Mouse (Mus musculus) CH12.LX (cell line): ENCODE measurements around the gene Wdr90. TPM values are rescaled to one million over a fixed set of nuclear protein-coding genes. Genes with fewer than 3 reads are reported as not detected.

Experiments used
- DNase-seq: peaks from one replicate; pipeline ENCODE4 v3.0.0-alpha.2; 2013; ENCODE audit errors: extremely low read depth
- H3K27ac ChIP-seq: 2 replicates; pipeline ENCODE4 v1.5.1; 2012; ENCODE audit warnings: low read depth, mild to moderate bottlenecking, control low read depth, moderate library complexity; ENCODE audit not compliant: insufficient read depth
- H3K27me3 ChIP-seq: replicated peaks from 2 replicates; pipeline ENCODE3; 2012; ENCODE audit warnings: inconsistent platforms
- H3K36me3 ChIP-seq, 2 experiments: replicated peaks in 1 of 2; 2 replicates each; pipeline versions ENCODE3 to v1.6.1; 2012; ENCODE audit warnings: inconsistent platforms in 1 of 2, low read length in 1 of 2, mild to moderate bottlenecking in 1 of 2, mixed read lengths in 1 of 2, moderate library complexity in 1 of 2; ENCODE audit not compliant: control insufficient read depth in 1 of 2, insufficient read depth in 1 of 2
- H3K4me1 ChIP-seq, 2 experiments: 2 replicates each; pipeline ENCODE4 v1.6.1; 2012; ENCODE audit warnings: inconsistent platforms in 1 of 2, moderate library complexity in 1 of 2; ENCODE audit not compliant: insufficient read depth in 2 of 2, control insufficient read depth in 1 of 2
- H3K4me2 ChIP-seq: 2 replicates; pipeline ENCODE4 v1.6.1; 2012; ENCODE audit warnings: low read depth, mild to moderate bottlenecking, control low read depth; ENCODE audit not compliant: poor library complexity, insufficient read depth, severe bottlenecking
- H3K4me3 ChIP-seq, 3 experiments: fragments of 150-350 bp in 1 of 3; sonication (generic) in 1 of 3; replicated peaks in 1 of 3; 2 replicates each; pipeline versions ENCODE3 to v1.5.1; 2011 to 2012; ENCODE audit warnings: low read depth in 2 of 3, low read length in 2 of 3, mild to moderate bottlenecking in 2 of 3, moderate library complexity in 2 of 3, control low read depth in 1 of 3, improper control_type of control experiment in 1 of 3, inconsistent platforms in 1 of 3, mixed read lengths in 1 of 3; ENCODE audit not compliant: poor library complexity in 1 of 3
- H3K79me2 ChIP-seq: replicated peaks from 2 replicates; pipeline ENCODE4 v1.6.1; 2012; ENCODE audit warnings: mild to moderate bottlenecking, moderate library complexity; ENCODE audit not compliant: control insufficient read depth, poor library complexity, insufficient read depth, severe bottlenecking; ENCODE audit errors: extremely low read depth
- H3K9ac ChIP-seq: 2 replicates; pipeline ENCODE4 v1.6.1; 2012; ENCODE audit warnings: low read depth, mild to moderate bottlenecking, control low read depth, moderate library complexity; ENCODE audit not compliant: insufficient read depth
- H3K9me3 ChIP-seq: replicated peaks from 2 replicates; pipeline ENCODE3; 2012; ENCODE audit warnings: low read length, inconsistent platforms, mixed read lengths
- CHD1 ChIP-seq: IDR thresholded peaks from 2 replicates; pipeline ENCODE4 v1.6.1; 2012; ENCODE audit warnings: low read depth, low read length, improper control_type of control experiment, inconsistent platforms
- CTCF ChIP-seq, 2 experiments: IDR thresholded peaks in 1 of 2; conservative IDR thresholded peaks in 1 of 2; 2 replicates each; pipeline ENCODE4 v1.5.1; 2011 to 2012; ENCODE audit warnings: low read depth in 2 of 2, low read length in 2 of 2, improper control_type of control experiment in 1 of 2, inconsistent platforms in 1 of 2, mild to moderate bottlenecking in 1 of 2, moderate library complexity in 1 of 2
- E2F4 ChIP-seq: IDR thresholded peaks from 2 replicates; pipeline ENCODE4 v1.6.1; 2011; ENCODE audit warnings: low read depth, low read length, improper control_type of control experiment; ENCODE audit not compliant: insufficient replicate concordance
- ETS1 ChIP-seq: conservative IDR thresholded peaks from 2 replicates; pipeline ENCODE4 v1.6.1; 2012; ENCODE audit warnings: low read depth, mild to moderate bottlenecking, inconsistent platforms, low read length, improper control_type of control experiment, moderate library complexity
- GABPA ChIP-seq: IDR thresholded peaks from 2 replicates; pipeline ENCODE4 v1.6.1; 2012; ENCODE audit warnings: low read depth, low read length, improper control_type of control experiment, inconsistent platforms; ENCODE audit not compliant: insufficient replicate concordance
- HCFC1 ChIP-seq: IDR thresholded peaks from 2 replicates; pipeline ENCODE4 v1.6.1; 2012; ENCODE audit warnings: low read depth, mild to moderate bottlenecking, inconsistent platforms, low read length, improper control_type of control experiment
- IRF4 ChIP-seq: IDR thresholded peaks from 2 replicates; pipeline ENCODE4 v1.6.1; 2014; ENCODE audit warnings: low read depth, mild to moderate bottlenecking, inconsistent platforms, low read length, improper control_type of control experiment
- MAFK ChIP-seq: IDR thresholded peaks from 2 replicates; pipeline ENCODE4 v1.6.1; 2011; ENCODE audit warnings: low read length, improper control_type of control experiment; ENCODE audit not compliant: insufficient replicate concordance
- MAX ChIP-seq: IDR thresholded peaks from 2 replicates; pipeline ENCODE4 v1.6.1; 2011; ENCODE audit warnings: low read length, improper control_type of control experiment
- MYC ChIP-seq: IDR thresholded peaks from 2 replicates; pipeline ENCODE4 v1.6.1; 2011; ENCODE audit warnings: low read depth, mild to moderate bottlenecking, improper control_type of control experiment, low read length
- NRF1 ChIP-seq: IDR thresholded peaks from 2 replicates; pipeline ENCODE4 v1.6.1; 2014; ENCODE audit warnings: low read depth, mild to moderate bottlenecking, inconsistent platforms, low read length, improper control_type of control experiment, moderate library complexity
- PAX5 ChIP-seq: IDR thresholded peaks from 2 replicates; pipeline ENCODE4 v1.6.1; 2012; ENCODE audit warnings: low read length, inconsistent platforms, mixed read lengths
- POLR2A ChIP-seq: IDR thresholded peaks from 2 replicates; pipeline ENCODE4 v1.6.1; 2011; ENCODE audit warnings: low read depth, mild to moderate bottlenecking, improper control_type of control experiment, low read length
- RAD21 ChIP-seq: IDR thresholded peaks from 2 replicates; pipeline ENCODE4 v1.6.1; 2011; ENCODE audit warnings: low read depth, mild to moderate bottlenecking, low read length, improper control_type of control experiment, moderate library complexity
- SIN3A ChIP-seq: IDR thresholded peaks from 2 replicates; pipeline ENCODE4 v1.6.1; 2012; ENCODE audit warnings: low read length, improper control_type of control experiment, inconsistent platforms
- SMC3 ChIP-seq: IDR thresholded peaks from 2 replicates; pipeline ENCODE4 v1.6.1; 2011; ENCODE audit warnings: low read depth, low read length, improper control_type of control experiment
- USF1 ChIP-seq: IDR thresholded peaks from 2 replicates; pipeline ENCODE4 v1.6.1; 2014; ENCODE audit warnings: low read depth, mild to moderate bottlenecking, inconsistent platforms, low read length, improper control_type of control experiment
- USF2 ChIP-seq: conservative IDR thresholded peaks from 2 replicates; pipeline ENCODE4 v1.6.1; 2011; ENCODE audit warnings: low read depth, low read length, improper control_type of control experiment
- ZC3H11A ChIP-seq: IDR thresholded peaks from 2 replicates; pipeline ENCODE4 v1.6.1; 2012; ENCODE audit warnings: low read depth, mild to moderate bottlenecking, inconsistent platforms, low read length, improper control_type of control experiment
- ZNF384 ChIP-seq: IDR thresholded peaks from 2 replicates; pipeline ENCODE4 v1.6.1; 2012; ENCODE audit warnings: low read depth, low read length, improper control_type of control experiment, inconsistent platforms
- dilution Hi-C: fragments of 300-500 bp; cut with MboI; formaldehyde crosslinking; loops from 2 replicates; pipeline ENCODE4 v1.14.3; 2020; ENCODE audit warnings: low sequenced_read_pairs; ENCODE audit not compliant: extremely low pct_unique_long_range_greater_than_20kb, extremely low pct_ligation_motif_present
- in situ Hi-C: fragments of 300-500 bp; cut with MboI; formaldehyde crosslinking; loops from 3 replicates; pipeline ENCODE4 v1.14.3; 2019; ENCODE audit warnings: low sequenced_read_pairs, low pct_ligation_motif_present, low pct_unique_long_range_greater_than_20kb, mixed read lengths
- polyA plus RNA-seq: library from polyadenylated mRNA; unstranded; fragments of >175 nt; gene quantifications from 2 replicates; pipeline ENCODE4 v1.2.1, GENCODE M21; 2012; ENCODE audit warnings: low read depth; ENCODE audit not compliant: insufficient read length
- total RNA-seq, 2 experiments: library from RNA; depleted of rRNA; stranded (reverse); fragments of 300-350 nt in 1 of 2; fragments of >200 nt in 1 of 2; gene quantifications; 2 replicates each; pipeline ENCODE4 v1.2.3; 2012 to 2014

Gene Wdr90
- total and polyA plus RNA-seq, 3 experiments = 16.0 to 38.0 (median 23.8) TPM

DNA sequence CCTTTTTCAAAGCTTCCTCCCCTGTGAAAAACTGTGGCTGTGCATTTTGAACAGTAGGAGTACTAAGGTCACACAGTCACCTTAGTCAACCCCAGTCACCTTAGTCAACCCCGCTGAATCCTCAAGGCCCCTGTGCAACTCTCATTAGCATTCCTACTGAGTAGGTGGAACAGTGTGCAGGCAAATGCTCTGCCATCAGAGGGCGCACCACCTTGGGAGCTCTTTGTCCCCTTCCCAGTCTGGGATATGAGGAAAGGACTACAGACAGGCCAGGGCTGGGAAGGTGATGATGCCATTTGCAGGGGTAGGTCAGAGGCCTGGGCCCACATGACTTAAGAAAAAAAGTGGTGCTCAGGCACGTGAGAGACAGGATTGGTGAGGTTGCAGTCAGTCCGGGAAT lies 18.0 kb upstream of the Wdr90 start:
- in situ Hi-C loops (no loop called here), dilution Hi-C loops (no loop called here)
- no peak overlapping the region for H3K9ac ChIP-seq
- H3K79me2 ChIP-seq = no peaks in the 10 kb centered on the region
- peaks cover 4 to 12% of the 10 kb centered on the region in 2 experiments for H3K4me1 ChIP-seq
- H3K4me2 ChIP-seq = no peak overlapping the region
- H3K27me3 ChIP-seq = no peaks in the 10 kb centered on the region
- peaks cover 51 to 77% of the 10 kb centered on the region in 2 experiments for H3K36me3 ChIP-seq
- no peak overlapping the region for H3K27ac ChIP-seq
- DNase-seq = no peak
- H3K4me3 ChIP-seq = no peak overlapping the region
- TF ChIP-seq ZC3H11A = no peak
- TF ChIP-seq CHD1 = no peak
- TF ChIP-seq HCFC1 = no peak
- peak; percentile 22 to 45; a peak in 3 of 4 replicates for TF ChIP-seq CTCF (conservative IDR thresholded peaks at IDR 0.05 in 1 of 2, IDR thresholded peaks at IDR 0.05 in 1 of 2; ENCODE audit: low read depth in 2 of 2, low read length in 2 of 2)
- no peaks in the 10 kb centered on the region for H3K9me3 ChIP-seq

DNA sequence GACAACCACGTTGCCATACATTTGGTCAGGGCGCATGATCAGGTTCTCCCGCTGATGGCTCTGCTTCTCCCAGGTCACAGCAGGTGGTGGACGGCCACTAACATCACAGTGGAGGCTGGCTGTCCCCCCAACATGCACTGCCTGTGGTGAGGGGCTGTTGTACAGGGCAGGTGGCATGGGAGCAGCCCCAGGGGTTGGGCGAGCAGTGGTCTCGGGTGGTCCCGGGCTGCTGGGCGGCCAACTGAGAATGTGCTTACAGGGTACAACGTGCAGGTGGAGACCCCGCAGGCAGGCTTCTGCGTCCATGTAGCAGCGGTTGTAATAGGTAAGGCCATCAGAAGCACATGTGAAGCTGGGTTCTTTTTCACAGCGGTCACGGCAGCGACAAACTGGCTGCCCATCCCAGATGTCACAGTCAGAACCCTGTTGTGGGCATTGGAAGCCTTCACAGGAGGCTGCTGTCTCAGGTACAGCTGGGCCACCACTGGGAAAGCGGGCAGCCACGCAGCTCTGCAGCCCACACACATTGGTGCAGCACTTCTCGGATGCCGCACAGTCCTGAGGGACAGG lies 17.4 kb upstream of the Wdr90 start:
- dilution Hi-C loops (no loop called here), in situ Hi-C loops (no loop called here)
- no peak overlapping the region for H3K27ac ChIP-seq
- H3K4me3 ChIP-seq = no peak overlapping the region
- H3K79me2 ChIP-seq = no peaks in the 10 kb centered on the region
- no peak overlapping the region for H3K9ac ChIP-seq
- no peaks in the 10 kb centered on the region for H3K27me3 ChIP-seq
- DNase-seq = no peak
- H3K9me3 ChIP-seq = no peaks in the 10 kb centered on the region
- TF ChIP-seq SIN3A = no peak
- TF ChIP-seq E2F4 = no peak
- TF ChIP-seq USF1 = no peak
- no peak for TF ChIP-seq RAD21
- TF ChIP-seq IRF4 = no peak
- no peak for TF ChIP-seq HCFC1
- TF ChIP-seq MAX = no peak
- no peak for TF ChIP-seq POLR2A
- TF ChIP-seq MAFK = no peak
- no peak for TF ChIP-seq NRF1
- no peak for TF ChIP-seq CHD1
- TF ChIP-seq SMC3 = no peak
- no peak for TF ChIP-seq GABPA
- TF ChIP-seq PAX5 = no peak
- TF ChIP-seq USF2 = no peak
- TF ChIP-seq ETS1 = no peak
- TF ChIP-seq ZNF384 = no peak
- no peak for TF ChIP-seq MYC
- H3K4me2 ChIP-seq = no peak overlapping the region
- peaks cover 6 to 18% of the 10 kb centered on the region in 2 experiments for H3K4me1 ChIP-seq
- H3K36me3 ChIP-seq = peaks cover 45 to 71% of the 10 kb centered on the region in 2 experiments
